Mouse (Mus musculus): Measurements from ENCODE around the gene Gm21915. TPM values are rescaled to one million over a fixed set of nuclear protein-coding genes. Genes with fewer than 3 reads are reported as not detected.

Gm21915 gene
- polyA plus RNA-seq, 1 experiment from 2014 or later: not detected

DNA sequence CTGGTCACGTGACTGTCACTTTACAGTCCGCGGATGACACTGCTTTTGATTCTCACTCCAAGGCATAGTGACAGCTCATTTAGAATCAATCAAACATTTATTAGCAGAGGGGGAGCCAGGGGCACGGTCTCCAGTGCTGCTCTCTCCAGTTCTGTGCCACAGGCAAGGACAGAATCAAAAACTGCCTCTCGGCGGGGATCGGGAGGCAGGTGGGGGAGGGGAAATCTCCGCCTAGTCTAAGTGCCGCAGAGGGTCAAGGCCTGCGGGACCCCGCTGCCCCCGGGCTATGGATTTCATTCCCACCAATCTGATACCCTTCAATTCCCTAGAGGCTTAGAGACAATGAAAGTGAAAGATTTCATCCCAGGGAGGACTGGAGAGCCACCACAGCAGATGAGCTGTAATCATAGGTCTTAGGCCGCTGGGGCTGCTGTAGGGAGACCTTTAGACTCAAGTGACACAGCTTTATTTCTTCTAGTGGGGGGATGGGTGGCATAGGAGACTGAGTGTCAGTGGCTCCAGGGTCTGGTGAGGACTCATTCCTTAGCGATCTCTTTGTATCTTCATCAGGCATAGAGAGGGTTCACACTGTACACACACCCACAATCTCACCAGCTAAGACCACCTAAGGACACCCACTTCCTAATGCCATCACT, 31.9 kb upstream of the Gm21915 start:
- H3K9me3 ChIP-seq (replicated peaks): no peaks in the 10 kb centered on the region
- H3K9ac ChIP-seq: peak overlapping the region; percentile 55
- H3K27ac ChIP-seq: peak overlapping the region; percentile 91
- H3K4me2 ChIP-seq: peak overlapping the region; percentile 58
- peak overlapping the region; percentile 33 for H3K4me3 ChIP-seq
- peak; percentile 94 for ATAC-seq
- no peaks in the 10 kb centered on the region for H3K36me3 ChIP-seq (ENCODE audit: poor library complexity, severe bottlenecking)
- WGBS: 4% methylated on average over 14 of the region's 14 CpGs
- peaks cover 35% of the 10 kb centered on the region for H3K4me1 ChIP-seq
- H3K27me3 ChIP-seq: no peaks in the 10 kb centered on the region

DNA sequence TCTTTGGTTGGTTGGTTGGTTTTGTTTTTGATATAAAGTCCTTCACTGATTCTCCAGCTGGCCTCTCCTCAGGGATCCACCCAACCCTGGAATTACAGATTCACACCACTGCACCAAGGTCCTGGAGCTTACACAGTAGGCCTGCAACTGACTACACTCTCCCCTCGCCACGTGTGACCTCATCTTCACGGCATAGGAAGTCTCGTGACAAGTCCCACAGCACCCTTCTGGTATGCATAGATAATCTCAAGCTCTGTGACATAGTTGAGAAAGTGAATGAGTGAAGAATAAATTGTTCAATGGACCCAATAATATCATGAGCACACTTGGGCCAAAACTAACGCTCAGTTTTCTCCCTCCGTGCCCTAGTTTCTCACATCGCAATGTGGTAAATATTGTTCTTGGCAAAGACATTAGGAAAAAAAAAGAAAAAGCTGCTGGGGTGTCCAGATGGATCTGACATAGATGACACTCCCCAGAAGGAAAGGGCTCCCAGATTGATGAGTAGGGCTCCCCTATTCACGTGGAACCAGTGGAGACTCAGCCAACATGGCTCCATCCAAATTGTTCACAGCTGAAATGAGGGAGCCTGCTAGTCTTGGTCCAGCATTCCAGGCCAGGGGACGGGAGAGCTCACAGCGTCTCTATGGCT, 30.8 kb upstream of the Gm21915 start:
- no peak overlapping the region for H3K4me3 ChIP-seq
- no peaks in the 10 kb centered on the region for H3K27me3 ChIP-seq
- ATAC-seq: no peak
- H3K9ac ChIP-seq: no peak overlapping the region
- 80% methylated on average over 10 of the region's 10 CpGs for WGBS
- H3K27ac ChIP-seq: no peak overlapping the region
- no peaks in the 10 kb centered on the region for H3K9me3 ChIP-seq (replicated peaks)
- no peak overlapping the region for H3K4me2 ChIP-seq
- no peaks in the 10 kb centered on the region for H3K36me3 ChIP-seq (ENCODE audit: poor library complexity, severe bottlenecking)
- H3K4me1 ChIP-seq: peaks cover 35% of the 10 kb centered on the region

DNA sequence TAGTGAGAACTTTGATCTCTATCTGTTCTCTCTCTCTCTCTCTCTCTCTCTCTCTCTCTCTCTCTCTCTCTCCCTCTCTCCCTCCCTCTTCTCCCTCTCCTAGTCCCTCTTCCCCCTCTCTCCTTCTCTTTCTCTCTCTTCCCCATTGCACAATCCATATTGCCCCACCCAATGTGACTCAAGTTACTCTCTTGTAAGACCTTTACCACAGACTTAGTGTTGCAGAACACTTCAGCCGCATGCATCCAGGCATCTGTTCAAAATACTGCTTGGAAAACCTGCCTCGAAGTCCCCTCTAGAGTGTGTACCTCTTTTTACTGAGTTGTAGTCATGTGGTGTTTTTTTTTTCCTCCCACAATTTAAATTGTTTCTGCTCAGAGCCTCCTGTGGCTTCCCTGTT, 29.1 kb upstream of the Gm21915 start:
- 82% methylated on average over 2 of the region's 2 CpGs for WGBS
- H3K4me3 ChIP-seq: no peak overlapping the region
- H3K9me3 ChIP-seq (replicated peaks): no peaks in the 10 kb centered on the region
- no peaks in the 10 kb centered on the region for H3K36me3 ChIP-seq (ENCODE audit: poor library complexity, severe bottlenecking)
- no peak overlapping the region for H3K9ac ChIP-seq
- no peak overlapping the region for H3K4me2 ChIP-seq
- ATAC-seq: no peak
- no peaks in the 10 kb centered on the region for H3K27me3 ChIP-seq
- no peak overlapping the region for H3K27ac ChIP-seq
- peaks cover 35% of the 10 kb centered on the region for H3K4me1 ChIP-seq

GRCm38 (mm10) chr9:40642470-40643220, 27.8 kb upstream of the Gm21915 start:
- no peak for ATAC-seq
- H3K36me3 ChIP-seq (ENCODE audit: poor library complexity, severe bottlenecking): no peaks in the 10 kb centered on the region
- peaks cover 23% of the 10 kb centered on the region for H3K4me1 ChIP-seq
- no peak overlapping the region for H3K4me2 ChIP-seq
- H3K27ac ChIP-seq: peak overlapping the region; percentile 25; the same call in 1 of the 2 replicates
- H3K4me3 ChIP-seq: no peak overlapping the region
- H3K9me3 ChIP-seq (replicated peaks): no peaks in the 10 kb centered on the region
- H3K27me3 ChIP-seq: no peaks in the 10 kb centered on the region
- H3K9ac ChIP-seq: no peak overlapping the region
- 14% methylated on average over 16 of the region's 16 CpGs for WGBS

- Histone ChIP-seq H3K27me3 (no peaks in the 10 kb centered on the region), H3K4me3 (no peak overlapping the region), H3K36me3 (ENCODE audit: poor library complexity, severe bottlenecking) (no peaks in the 10 kb centered on the region), H3K4me2 (no peak overlapping the region), H3K4me1 (no peaks in the 10 kb centered on the region), H3K9me3 (replicated peaks) (no peaks in the 10 kb centered on the region), H3K27ac (no peak overlapping the region), H3K9ac (no peak overlapping the region)
- 93% methylated on average over 3 of the region's 3 CpGs for WGBS
- ATAC-seq: no peak
These were observed 21.0 kb upstream of the Gm21915 start for GRCm38 (mm10) chr9:40649444-40649843.

- H3K9ac ChIP-seq: no peak overlapping the region
- no peaks in the 10 kb centered on the region for H3K36me3 ChIP-seq (ENCODE audit: poor library complexity, severe bottlenecking)
- no peak overlapping the region for H3K4me2 ChIP-seq
- no peak for ATAC-seq
- no peaks in the 10 kb centered on the region for H3K27me3 ChIP-seq
- no peaks in the 10 kb centered on the region for H3K4me1 ChIP-seq
- no peaks in the 10 kb centered on the region for H3K9me3 ChIP-seq (replicated peaks)
- WGBS: 65% methylated on average over 6 of the region's 6 CpGs
- H3K4me3 ChIP-seq: no peak overlapping the region
- H3K27ac ChIP-seq: no peak overlapping the region
These were observed 20.4 kb upstream of the Gm21915 start for GRCm38 (mm10) chr9:40649983-40650382.

DNA sequence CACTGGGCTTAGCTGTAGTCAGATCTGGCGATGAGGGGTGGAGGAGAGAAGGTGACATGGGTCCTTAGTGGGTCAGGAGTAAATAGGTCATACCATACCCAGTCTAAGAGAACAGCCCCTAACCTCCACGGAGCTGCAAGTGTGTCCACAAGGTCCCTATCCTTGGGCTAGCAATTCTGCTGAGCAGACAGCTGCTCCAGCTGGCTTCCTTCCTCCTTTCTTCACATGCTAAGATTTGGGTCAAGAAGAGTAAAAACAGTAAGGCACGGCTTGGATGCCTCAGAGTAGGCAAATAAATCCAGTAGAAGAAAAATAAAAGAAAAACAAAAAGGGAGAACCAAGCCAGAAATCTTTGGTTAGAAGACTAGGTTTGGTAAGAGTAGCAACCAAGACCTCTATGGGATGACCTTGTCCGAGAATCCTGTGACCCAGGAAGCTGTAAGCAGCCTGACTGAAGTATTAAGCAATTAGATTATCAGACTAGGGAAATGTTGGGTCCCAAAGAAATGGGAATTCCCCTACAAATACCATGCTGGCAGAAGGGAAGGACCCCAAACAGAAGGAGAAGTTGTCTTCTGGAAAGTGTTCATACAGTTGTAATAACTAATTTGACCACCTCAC, 19.1 kb upstream of the Gm21915 start:
- no peak overlapping the region for H3K4me3 ChIP-seq
- ATAC-seq: no peak
- no peak overlapping the region for H3K9ac ChIP-seq
- no peaks in the 10 kb centered on the region for H3K4me1 ChIP-seq
- no peak overlapping the region for H3K27ac ChIP-seq
- H3K4me2 ChIP-seq: no peak overlapping the region
- no peaks in the 10 kb centered on the region for H3K27me3 ChIP-seq
- WGBS: 89% methylated on average over 4 of the region's 4 CpGs
- H3K9me3 ChIP-seq (replicated peaks): no peaks in the 10 kb centered on the region
- H3K36me3 ChIP-seq (ENCODE audit: poor library complexity, severe bottlenecking): no peaks in the 10 kb centered on the region

DNA sequence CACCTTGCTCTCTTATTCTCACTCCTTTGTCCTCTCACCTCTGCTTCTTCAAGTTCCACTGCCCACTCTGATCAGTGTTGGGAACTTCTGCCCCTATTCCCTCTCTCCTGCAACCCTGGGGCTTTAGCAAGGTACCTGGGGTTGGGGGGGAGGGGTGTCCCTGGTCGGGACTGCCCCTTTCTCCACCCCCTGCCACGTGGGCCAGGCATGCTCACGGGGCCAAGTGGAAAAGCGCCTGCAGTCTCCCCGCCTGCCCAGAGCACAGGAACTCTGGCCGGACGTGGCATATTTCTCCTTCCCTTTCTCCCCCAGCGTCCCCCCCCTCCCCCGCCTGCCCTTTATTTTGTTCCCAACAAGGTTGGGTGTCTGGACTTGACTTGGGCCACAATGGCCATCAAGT, 17.7 kb upstream of the Gm21915 start:
- no peak overlapping the region for H3K4me3 ChIP-seq
- WGBS: 44% methylated on average over 9 of the region's 9 CpGs
- no peak for ATAC-seq
- no peak overlapping the region for H3K27ac ChIP-seq
- H3K9me3 ChIP-seq (replicated peaks): no peaks in the 10 kb centered on the region
- H3K27me3 ChIP-seq: no peaks in the 10 kb centered on the region
- no peak overlapping the region for H3K4me2 ChIP-seq
- H3K9ac ChIP-seq: no peak overlapping the region
- H3K36me3 ChIP-seq (ENCODE audit: poor library complexity, severe bottlenecking): no peaks in the 10 kb centered on the region
- no peaks in the 10 kb centered on the region for H3K4me1 ChIP-seq

DNA sequence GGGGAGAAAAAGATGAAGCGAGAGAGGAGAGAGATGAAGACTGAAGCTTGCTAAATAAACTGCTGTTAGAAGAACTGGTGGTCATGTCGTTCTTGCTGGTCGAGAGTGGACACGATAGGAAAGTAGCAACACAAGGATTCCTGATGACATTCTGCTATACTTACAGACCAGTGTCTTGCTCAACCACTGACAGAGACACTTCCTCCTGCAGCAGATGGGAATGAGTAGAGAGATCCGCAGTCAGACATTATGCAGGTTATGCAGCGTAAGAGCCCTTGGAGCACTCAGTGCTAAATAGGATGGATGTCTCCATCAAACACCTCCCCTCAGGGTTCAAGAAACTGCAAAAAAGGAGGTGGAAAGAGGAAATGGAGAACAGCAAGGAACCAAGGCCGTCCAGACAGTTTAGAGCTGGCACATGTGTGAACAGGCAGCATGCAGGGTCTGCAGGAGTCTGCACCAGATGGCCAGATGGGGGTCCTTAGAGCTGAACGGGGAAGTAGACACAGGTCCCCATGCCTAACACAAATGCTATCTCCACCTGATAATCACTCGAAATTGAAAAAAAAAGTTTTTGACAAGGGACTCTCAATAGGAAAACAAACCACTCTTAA, 4.1 kb upstream of the Gm21915 start:
- H3K9ac ChIP-seq: no peak overlapping the region
- no peak overlapping the region for H3K4me3 ChIP-seq
- ATAC-seq: 0 out of 2 replicates have a peak, but pooled peaks have one; percentile 53
- H3K9me3 ChIP-seq (replicated peaks): no peaks in the 10 kb centered on the region; the same call in 1 of the 2 replicates
- no peak overlapping the region for H3K27ac ChIP-seq
- no peaks in the 10 kb centered on the region for H3K27me3 ChIP-seq
- WGBS: 79% methylated on average over 9 of the region's 9 CpGs
- H3K36me3 ChIP-seq (ENCODE audit: poor library complexity, severe bottlenecking): no peaks in the 10 kb centered on the region
- H3K4me1 ChIP-seq: peaks cover 2% of the 10 kb centered on the region; the same call in 1 of the 2 replicates
- no peak overlapping the region for H3K4me2 ChIP-seq

DNA sequence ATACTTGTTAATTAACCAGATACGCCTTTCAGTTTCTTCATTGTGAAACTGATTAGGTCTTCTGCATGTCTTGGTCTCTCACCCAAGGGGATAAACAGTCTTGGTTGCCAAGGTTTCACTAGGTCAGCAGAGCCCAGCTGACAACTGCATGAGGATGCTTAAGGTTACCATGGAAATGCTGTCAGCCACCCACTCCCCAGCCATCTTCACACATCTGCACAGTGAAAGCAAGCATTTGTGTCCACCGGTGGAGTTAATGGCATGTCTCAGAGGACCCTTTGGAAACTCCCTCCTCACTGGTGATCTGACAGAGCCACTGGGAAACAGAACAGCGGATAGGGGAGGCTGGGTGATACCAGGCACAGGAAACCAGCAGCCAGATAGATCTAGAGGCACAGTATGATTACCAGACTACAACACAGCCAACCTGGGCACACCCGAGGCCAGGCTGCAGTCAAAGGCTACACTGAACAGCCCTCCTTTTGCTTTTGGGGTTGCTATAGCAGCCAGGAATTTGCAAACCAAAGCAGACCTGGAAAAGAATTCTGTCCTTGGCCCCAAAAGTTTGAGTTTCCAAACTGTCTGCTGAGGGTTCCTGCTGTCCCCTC, 1.0 kb downstream of the Gm21915 start:
- Histone ChIP-seq H3K27me3 (no peaks in the 10 kb centered on the region), H3K9me3 (replicated peaks) (no peaks in the 10 kb centered on the region), H3K36me3 (ENCODE audit: poor library complexity, severe bottlenecking) (no peaks in the 10 kb centered on the region), H3K4me3 (no peak overlapping the region), H3K4me1 (peaks cover 12% of the 10 kb centered on the region; the same call in 1 of the 2 replicates), H3K4me2 (no peak overlapping the region), H3K27ac (no peak overlapping the region; the same call in 1 of the 2 replicates), H3K9ac (no peak overlapping the region)
- 33% methylated on average over 4 of the region's 4 CpGs for WGBS
- no peak for ATAC-seq

- Histone ChIP-seq H3K27me3 (no peaks in the 10 kb centered on the region), H3K4me3 (no peak overlapping the region), H3K36me3 (ENCODE audit: poor library complexity, severe bottlenecking) (no peaks in the 10 kb centered on the region), H3K9me3 (replicated peaks) (no peaks in the 10 kb centered on the region), H3K4me1 (peaks cover 12% of the 10 kb centered on the region; the same call in 1 of the 2 replicates), H3K27ac (no peak overlapping the region), H3K9ac (no peak overlapping the region), H3K4me2 (no peak overlapping the region)
- ATAC-seq: no peak
- WGBS: 87% methylated on average over 12 of the region's 12 CpGs
These were observed 5.0 kb downstream of the Gm21915 start for GRCm38 (mm10) chr9:40675203-40675958.
